Mouse (Mus musculus): ENCODE measurements around the gene Rnf213.

Rnf213 gene

DNA sequence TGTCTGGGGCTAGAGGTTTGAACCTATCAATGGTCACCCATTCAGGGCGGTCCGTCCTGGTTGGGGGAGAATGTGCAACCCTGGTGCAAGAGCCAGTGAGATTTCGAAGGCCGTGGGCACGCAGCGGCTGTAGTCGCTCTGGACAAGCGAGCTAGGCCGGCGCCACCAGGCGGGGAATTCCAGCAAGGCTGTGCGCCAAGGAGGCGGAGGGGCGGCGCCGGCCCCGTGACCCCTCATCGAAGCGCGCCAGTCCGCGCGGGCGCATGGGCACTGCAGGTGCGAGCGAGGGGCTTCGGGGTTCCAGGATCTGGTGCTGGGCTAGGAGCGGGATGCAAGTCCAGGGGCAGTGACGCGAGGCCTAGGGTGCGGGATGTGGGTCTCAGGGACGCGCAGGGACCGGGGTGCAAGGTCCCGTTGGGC lies 3.0 kb upstream of the Rnf213 start:
- in situ Hi-C loops (cut with MboI; ENCODE audit: unreplicated experiment in 2 of 2): no loop called here

DNA sequence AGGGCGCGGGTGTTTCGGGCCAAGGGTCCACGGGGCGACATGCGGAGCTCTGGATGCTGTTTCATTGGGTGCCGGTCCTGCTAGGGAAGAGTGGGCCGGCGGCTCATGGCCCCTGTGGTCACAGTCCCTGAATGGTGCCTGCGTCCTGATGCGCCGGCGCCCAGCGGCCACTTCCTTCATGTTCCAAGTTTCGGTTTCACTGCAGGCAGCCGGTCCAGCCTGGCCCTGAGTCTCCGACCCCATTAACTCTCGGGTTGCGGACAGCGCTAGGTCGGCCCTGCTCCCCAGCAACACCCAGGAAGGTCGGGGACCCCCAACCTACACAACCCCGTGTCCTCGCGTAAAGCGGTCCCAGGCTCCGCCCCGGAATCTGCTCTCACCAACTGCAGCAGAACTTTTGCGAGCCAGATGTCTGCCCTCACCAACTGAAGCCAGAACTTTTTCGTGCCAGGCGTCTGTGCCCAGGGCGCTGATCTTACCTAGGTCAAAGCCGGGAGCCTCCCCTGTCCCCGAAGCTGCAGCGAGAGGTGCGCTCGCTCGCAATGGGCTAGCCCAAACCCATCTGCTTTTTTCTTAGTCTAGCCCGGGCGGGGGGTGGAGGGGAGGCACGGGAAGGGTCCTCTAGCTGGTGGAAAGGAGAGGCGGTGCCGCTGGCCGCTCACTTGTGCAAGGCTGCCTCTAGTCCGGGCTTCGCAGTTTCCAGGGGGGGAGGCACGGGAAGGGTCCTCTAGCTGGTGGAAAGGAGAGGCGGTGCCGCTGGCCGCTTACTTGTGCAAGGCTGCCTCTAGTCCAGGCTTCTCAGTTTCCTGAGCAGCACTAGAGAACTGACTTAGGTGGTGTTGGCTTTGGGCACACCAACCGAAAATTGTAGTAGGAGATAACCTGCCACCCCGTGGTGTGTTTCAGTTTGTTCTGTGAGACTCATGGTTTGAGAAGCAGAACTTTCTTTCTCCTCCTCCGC lies 2.3 kb upstream of the Rnf213 start:
- in situ Hi-C loops (cut with MboI; ENCODE audit: unreplicated experiment in 2 of 2): no loop called here

DNA sequence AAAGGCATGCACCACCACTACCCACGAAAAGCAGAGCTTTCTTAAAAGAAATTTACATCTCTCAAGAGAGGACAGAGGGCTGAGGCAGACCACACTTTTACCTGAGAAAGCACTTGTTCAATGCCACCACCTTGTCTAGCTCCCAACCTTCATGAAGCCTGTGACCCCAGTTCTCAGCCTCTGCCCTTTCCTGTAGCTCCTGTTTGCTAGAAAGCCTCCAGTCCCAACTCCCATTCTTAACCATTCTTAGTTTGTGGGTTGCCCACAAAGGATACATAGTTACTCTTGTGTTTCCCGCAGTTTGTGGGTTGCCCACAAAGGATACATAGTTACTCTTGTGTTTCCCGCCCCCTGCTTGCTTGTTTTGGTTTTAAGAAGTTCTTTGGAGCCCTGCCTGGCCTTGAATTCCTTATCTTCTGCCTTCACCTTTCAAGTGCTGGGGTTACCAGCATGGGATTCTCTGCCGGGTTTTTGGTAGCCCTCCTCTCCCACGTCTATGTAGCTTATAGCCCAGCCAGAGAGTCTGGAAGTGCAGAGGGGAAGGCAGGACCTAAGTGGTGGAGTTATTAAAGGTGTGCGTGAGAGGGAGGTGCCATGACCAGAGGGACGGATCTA lies 1.4 kb upstream of the Rnf213 start:
- in situ Hi-C loops (cut with MboI; ENCODE audit: unreplicated experiment in 2 of 2): no loop called here

DNA sequence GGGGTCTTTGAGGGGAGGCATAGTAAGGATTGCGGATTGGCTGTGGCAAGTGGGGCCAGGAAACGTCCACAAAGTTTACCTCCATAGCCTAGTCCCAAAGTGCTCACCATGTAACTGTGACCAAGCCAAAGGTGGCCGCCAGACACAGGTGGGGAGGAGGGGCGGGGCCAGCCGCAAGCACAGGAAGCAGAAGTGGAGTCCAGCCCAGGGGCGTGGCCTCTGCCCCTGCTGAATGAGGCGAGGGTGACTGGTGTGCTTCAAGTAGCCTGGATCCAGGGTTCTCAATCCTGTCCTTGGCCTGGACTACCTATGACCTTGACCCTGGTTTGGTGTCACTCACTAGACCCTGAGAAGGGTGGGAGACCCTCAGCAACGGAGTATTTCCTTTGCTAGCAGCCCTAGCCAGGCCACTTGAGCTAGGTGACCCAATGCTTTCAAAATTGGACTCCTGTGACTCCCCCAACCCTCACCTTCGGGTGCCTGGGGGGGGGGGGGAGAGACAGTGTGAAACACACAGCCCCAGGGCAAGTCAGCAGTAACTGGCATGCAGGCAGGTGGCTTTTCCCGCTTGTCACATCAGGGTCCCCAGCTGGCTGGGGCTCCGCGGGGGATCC lies 792 bp upstream of the Rnf213 start:
- in situ Hi-C loops (cut with MboI; ENCODE audit: unreplicated experiment in 2 of 2): no loop called here

DNA sequence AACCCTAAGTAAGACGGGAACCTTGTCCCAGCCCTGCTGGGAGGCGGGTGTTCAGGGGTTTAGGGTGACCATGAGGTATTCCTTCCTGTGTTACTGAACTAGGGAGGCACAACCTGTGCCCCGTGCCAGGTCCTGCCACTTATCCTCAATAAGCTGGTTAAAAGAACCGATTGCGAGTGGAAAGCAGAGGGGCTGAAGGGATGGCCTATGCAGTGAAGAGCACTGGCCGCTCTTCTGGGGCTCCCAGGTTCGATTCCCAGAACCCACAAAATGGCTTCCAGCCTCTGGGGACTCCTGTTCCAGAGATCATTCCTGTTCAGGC lies 544 bp downstream of the Rnf213 start:
- in situ Hi-C loops (cut with MboI; ENCODE audit: unreplicated experiment in 2 of 2): no loop called here

DNA sequence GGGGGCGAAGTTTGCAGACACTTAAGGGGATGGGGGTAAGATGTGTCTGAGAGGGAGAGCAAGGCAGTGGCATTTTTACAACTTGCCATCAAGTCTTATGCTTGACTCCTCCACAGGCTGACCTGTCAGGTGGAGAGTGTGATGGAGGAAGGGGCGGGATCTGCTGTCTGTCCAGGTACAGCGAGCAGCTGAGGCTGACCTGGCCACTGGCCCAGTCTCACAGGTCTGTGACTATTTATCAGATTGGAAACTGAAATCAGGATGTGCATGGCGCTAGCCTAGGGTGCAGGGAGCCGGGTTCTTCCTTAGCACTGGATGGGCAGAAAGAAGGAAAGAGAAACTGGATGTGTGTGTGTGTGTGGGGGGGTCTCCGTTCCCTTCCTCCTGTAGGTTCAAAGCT lies 1.3 kb downstream of the Rnf213 start:
- in situ Hi-C loops (cut with MboI; ENCODE audit: unreplicated experiment in 2 of 2): no loop called here

DNA sequence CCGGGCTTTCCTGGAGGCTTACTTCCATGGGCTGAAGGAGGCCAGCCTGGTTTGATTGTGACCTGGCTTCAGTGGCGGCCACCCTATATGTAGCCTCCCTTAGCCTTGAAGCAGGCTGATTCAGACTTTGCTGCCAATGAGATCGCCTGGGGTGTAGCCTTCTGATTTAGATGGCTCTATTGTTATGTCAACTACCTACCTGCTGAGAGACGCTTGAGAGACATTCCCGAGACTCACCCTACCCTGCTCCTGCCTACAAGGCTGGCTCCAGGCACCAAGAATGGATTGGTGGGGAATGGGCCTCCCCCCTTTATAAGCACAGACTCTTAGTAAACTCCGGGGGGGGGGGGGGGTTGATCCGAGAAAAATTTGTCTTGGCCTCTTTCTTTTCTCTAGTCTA lies 2.5 kb downstream of the Rnf213 start:
- in situ Hi-C loops (cut with MboI; ENCODE audit: unreplicated experiment in 2 of 2): no loop called here

DNA sequence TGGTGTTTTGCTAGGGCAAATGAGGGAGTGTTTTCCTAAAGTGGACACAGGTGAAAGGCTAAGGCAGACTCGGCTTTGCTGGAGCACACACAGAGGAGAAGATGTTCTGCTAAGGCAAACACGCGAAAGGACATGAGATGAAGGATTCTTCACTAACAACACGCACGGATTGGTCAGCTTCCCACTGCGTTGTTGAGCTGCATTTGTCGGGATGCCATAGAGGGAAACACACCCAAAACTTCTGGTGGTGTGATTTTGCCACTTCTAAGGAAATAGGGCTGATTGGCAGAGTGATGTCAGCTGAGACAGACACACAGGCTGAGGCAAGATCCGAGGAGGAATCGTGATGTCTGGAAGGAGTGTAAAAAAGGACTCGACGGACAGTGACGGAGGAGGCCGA lies 3.0 kb downstream of the Rnf213 start:
- in situ Hi-C loops (cut with MboI; ENCODE audit: unreplicated experiment in 2 of 2): no loop called here

DNA sequence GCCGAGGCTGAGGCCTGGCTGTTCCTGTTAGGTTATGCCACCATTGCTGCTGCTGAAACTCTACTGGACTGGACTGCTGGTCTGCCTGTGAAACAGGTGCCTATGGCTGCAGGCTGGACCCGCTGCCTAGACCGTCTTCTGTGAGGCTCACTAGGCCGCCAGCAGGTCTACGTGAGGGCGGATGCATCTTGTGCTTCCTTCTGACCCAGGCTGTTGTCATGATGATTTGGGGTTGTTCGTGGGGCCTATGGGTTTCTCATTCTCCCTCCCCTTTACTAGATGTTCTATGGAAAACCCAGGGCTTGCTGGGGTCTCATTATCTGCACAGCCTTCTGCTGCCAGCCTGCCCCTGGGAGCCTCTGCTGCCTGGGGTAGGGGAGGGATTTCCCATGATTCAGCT lies 3.6 kb downstream of the Rnf213 start:
- in situ Hi-C loops (cut with MboI; ENCODE audit: unreplicated experiment in 2 of 2): no loop called here

DNA sequence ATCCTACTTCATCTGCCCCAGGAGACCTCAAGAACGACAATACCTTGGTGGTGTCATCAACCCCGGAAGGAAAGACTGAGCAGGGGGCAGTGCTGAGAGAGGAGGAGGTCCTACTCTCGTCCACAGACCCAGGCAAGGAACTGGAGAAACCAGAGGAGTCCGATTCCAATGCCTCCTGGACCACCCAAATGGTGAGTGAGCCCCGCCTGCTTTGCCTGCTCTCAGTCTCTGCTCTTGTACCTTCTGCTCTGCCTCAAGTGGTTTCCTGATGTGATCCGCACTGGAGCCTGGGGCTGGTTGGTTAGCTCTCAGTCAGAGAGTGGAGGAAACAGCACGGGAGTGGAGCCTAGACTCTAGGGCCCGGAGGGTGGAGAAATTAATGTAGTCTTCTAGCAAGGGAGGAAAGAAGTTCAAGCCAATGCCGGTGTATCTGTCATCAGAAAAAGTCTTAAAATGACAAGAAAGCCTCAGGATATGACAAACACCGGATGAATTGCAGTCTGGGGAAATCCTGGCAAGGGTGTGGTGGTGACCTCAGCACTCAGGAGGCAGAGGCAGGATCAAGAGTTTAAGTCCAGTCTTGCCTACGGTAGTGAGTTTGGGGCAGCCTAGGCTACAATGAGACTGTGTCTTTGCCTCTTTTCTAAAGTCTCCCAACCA lies 9.7 kb downstream of the Rnf213 start:
- in situ Hi-C loops (cut with MboI; ENCODE audit: unreplicated experiment in 2 of 2): loop anchor here in 1 of 2 experiments (5.0 kb wide), 1 partner anchor 60 kb away; no protein-coding TSS in a partner anchor

DNA sequence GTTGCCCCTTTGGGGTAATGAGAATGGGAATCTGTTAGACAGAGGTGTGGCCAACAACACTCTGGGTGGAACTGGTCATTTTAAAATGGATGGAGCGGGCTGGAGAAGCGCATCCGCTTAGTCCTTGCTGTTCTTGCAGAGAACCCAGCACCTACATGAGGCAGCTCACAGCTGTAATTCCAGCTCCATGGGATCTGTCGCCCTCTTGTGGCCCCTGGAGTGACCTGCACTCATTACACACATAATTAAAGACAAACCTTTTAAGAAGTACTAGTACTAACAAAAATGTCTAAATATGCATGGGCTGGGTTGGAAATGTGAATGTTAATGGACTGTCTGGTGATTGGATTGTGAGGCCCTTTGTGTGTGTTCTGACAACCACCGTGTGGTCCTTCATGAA lies 11.7 kb downstream of the Rnf213 start:
- in situ Hi-C loops (cut with MboI; ENCODE audit: unreplicated experiment in 2 of 2): loop anchor here in 1 of 2 experiments (5.0 kb wide), 1 partner anchor 62 kb away; no protein-coding TSS in a partner anchor

DNA sequence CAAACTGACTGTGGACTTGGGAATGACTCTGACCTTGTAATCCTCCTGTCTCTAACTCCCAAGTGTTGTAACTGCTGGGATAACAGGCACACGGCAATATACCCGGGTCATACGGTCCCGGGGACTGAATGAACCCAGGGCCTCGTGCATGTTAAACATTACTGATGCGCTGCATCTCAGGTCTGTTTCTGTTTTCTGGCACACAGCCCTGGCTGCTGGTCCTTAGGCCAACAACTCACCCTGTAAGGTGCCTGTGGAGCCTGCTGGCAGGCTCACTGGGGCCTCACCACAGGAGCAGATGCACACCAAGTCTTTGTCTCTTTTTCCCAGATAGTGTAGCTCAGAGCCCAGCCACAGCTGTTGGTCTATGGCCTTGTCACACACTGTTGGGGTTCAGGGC lies 14.5 kb downstream of the Rnf213 start:
- in situ Hi-C loops (cut with MboI; ENCODE audit: unreplicated experiment in 2 of 2): no loop called here

DNA sequence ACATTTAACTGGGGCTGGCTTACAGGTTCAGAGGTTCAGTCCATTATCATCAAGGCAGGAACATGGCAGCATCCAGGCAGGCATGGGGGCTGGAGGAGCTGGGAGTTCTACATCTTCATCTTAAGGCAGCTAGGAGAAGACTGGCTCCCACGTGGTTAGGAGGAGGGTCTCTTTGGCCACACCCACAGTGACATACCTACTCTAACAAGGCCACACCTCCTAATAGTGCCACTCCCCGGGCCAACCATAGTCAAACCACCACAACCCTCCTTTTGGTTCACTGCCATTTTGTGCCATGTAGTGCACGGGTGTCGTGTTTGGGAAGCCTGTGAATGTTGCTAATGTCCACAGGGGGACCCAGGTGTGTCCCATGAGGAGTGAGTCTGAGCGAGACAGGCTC lies 15.1 kb downstream of the Rnf213 start:
- in situ Hi-C loops (cut with MboI; ENCODE audit: unreplicated experiment in 2 of 2): no loop called here

DNA sequence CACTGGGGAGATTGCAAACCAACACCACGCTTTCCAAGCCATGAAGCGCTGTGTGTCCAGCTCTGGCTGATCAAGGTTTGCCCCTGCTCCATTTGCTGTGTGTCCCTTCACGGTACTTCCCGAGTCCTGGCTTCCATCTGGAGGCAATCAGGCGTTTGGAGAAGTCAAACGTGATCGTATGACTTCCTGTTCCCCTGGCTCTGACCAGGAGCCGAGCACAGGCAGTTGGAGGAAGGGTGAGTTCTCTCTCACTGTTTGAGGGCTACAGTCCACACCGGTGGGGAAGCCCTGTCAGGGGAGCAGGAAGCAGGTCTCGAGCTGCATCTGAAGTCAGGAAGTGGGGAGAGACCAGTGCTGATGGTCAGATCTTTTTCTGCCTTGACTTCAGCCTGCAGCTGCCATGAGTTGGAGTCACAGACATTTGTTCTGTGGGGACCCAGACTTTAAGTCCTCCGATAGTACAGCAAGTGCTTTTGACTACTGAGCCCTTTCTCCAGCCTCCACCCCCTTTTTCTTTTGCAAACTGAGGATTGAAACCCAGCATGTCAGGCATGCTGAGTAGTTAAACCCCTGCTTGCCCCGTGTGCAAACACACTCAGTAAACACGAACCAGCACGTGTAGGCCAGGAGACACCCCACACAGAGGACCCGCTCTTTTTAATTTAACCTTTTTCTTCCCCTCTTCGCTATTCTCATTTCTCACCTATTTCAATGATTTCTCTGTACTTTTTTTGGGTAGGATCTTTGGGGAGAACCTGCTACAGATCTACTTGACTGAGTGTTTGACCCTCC lies 26.6 kb downstream of the Rnf213 start:
- in situ Hi-C loops (cut with MboI; ENCODE audit: unreplicated experiment in 2 of 2): no loop called here

DNA sequence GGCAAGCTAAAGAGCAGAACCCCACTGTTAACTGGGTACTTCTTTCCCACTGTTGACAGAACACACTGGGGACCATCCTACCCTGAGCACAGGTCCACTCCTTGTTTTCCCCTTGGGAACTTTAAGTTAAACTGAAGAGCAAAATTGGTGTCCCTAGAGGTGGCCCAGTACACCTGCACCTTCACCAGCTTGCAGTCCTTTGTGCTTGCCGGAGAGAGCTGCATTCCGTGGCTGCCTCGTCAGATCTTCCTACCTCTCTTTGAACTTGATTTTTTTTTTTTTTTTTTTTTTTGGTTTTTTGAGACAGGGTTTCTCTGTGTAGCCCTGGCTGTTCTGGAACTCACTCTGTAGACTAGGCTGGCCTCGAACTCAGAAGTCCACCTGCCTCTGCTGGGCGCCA lies 27.5 kb downstream of the Rnf213 start:
- in situ Hi-C loops (cut with MboI; ENCODE audit: unreplicated experiment in 2 of 2): no loop called here

DNA sequence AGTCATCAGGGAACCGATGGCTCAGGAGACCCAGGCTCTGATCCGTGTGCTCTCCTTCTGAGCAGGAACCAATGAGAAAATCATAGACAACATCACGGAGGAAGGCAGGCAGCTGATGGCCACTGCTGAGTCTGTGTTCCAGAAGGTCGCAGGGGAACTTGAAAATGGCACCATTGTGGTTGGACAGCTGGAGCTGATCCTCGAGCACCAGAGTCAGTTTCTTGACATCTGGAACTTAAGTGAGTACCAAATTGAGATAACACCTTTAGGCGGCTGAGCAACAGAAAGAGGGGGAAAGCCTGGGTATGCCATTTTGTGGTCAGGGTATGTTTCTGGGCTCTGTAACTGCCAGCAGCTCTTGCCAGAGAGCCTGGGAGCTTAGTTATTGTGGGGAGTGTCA lies 34.5 kb downstream of the Rnf213 start:
- in situ Hi-C loops (cut with MboI; ENCODE audit: unreplicated experiment in 2 of 2): no loop called here

DNA sequence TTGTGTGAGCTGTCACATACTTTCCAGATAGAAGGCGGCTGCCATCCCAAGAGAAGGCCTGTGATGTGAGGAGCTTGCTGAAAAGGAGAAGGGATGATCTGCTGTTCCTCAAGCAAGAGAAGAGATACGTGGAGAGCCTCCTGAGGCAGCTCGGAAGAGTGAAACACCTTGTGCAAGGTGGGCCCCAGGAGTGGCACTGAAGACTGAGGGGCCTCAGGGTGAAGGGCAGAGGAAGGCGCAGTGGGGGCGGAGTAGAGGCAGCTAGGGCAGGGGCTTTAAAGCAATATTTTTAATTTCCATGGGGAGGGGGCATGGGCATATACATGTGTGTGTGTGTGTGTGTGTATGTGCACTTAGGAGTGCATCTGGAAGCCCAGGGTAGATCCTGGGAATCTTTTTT lies 35.1 kb downstream of the Rnf213 start:
- in situ Hi-C loops (cut with MboI; ENCODE audit: unreplicated experiment in 2 of 2): no loop called here

DNA sequence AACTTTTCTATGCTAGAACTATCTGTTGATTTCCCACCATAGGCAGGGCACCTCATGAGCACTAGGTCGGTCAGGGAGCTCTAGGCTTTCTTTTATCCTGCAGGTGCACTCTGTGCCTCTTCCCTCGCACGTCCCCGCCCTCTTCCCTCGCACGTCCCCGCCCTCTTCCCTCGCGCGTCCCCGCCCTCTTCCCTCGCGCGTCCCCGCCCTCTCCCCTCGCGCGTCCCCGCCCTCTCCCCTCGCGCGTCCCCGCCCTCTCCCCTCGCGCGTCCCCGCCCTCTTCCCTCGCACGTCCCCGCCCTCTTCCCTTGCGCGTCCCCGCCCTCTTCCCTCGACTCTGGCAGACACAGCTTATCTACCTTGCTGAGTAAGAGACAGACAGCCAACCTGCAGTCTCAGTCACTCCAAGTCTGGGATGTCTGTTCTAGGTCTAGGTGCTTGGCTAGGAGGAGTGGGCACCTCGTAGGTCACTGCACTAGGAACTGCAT lies 35.8 kb downstream of the Rnf213 start:
- in situ Hi-C loops (cut with MboI; ENCODE audit: unreplicated experiment in 2 of 2): no loop called here

DNA sequence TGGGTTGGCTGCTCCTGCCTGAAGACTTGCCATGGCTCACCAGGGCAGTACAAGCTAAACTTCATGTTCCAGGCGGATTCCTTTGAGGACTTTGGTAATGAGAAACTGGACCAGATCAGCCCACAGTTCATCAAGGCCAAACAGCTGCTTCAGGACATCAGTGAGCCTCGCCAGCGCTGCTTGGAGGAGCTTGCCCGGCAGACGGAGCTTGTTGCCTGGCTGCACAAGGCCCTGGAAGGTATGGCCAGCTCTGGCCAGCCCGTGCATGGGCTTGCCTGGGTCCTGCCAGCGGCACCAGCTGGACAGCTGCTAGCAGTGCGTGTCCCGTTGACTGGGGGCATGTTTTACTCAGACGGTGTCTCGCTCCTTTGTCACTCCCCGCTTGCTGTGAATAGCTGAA lies 38.6 kb downstream of the Rnf213 start:
- in situ Hi-C loops (cut with MboI; ENCODE audit: unreplicated experiment in 2 of 2): no loop called here

DNA sequence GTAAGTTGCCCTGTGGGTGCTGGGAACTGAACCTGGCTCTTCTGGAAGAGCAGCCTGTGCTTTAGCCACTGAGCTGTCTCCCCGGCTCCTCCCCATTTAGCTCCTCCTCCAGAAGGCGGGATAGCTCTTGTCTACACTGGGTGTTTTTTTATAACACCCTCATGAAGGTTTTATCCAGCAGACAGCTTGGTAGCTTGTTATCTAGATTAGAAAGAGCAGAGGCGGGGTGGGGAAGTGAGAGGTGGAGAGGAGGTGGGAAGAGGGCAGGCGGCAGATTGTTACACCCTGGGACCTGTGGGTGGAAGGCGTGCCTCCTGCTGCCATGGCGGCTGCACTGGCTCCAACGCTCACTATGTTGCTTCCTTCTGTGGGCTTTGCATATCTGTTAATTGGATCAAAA lies 39.8 kb downstream of the Rnf213 start:
- in situ Hi-C loops (cut with MboI; ENCODE audit: unreplicated experiment in 2 of 2): no loop called here

Measured in v-Abl transformed pro-B cells (cell line).